Mouse (Mus musculus) right cerebral cortex, adult 18-20 months (tissue): ENCODE data around the gene Olfr45.
"Not testable (repeated sequence)": the region's sequence is repeated elsewhere in the genome, so short reads cannot be mapped to it uniquely, and the experiment has no call there.

Experiments used
- DNase-seq: peaks from one replicate; pipeline ENCODE4 v3.0.0; 2022; ENCODE audit warnings: mixed read lengths

Gene Olfr45

DNA sequence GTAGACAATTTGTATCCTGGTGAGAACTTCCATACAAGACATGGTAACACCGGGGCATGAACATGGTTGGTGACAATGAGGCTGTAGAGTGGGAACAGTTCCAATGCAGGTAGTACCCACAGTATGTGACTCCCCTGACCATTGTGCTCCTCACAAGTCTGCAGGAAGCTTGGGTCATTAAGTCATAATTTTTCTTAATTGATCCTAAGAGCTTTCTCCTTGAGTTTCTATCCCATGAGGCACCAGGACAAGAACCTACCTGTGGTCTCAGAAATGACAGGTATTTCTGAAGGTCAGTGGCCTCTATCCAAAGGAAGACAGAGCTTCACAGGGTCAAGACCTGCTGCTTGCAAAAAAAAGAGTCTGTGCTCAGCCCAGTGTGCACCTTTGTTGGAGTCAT, at the start of gene Olfr45:
TSS of gene Olfr45 (plus strand) at position 301 of the 400 bp plus-strand sequence.
- DNase-seq: no peak

DNA sequence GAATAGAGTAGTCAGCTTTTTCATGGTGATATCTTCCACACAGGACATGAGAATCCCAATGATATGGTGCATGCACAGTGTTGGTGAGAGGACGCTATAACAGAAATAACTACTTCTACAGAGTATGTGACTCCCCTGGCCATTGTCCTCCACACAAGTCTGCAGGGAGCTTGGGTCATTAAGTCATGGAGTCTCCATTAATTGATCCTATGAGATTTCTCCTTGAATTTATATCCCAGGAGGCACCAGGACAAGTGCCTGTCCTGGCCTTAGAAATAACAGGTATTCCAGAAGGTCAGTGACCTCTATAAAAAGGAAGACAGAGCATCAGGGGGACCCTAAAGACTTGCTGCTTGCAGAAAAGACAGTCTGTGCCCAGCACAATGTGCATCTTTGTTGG, 35.6 kb upstream of the Olfr45 start, which contains the start of gene Olfr53:
TSS of gene Olfr53 (plus strand) at position 301 of the 400 bp plus-strand sequence.
- no peak for DNase-seq

DNA sequence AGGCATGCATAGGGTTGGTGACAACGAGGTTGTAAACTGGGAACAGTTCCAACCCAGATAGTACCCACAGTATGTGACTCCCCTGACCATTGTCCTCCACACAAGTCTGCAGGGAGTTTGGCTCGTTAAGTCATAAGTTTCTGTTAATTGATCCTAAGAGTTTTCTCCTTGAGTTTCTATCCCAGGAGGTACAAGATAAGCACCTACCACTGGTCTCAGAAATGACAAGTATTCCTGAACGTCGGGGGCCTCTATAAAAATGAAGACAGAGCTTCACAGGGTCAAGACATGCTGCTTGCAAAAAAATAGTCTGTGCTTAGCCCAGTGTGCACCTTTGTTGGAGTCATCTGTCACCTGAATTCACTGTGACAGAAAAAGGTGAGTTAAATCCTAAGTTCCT, 22.1 kb upstream of the Olfr45 start, which contains the start of gene Olfr539:
TSS of gene Olfr539 (plus strand) at position 301 of the 400 bp plus-strand sequence.
- no peak for DNase-seq

DNA sequence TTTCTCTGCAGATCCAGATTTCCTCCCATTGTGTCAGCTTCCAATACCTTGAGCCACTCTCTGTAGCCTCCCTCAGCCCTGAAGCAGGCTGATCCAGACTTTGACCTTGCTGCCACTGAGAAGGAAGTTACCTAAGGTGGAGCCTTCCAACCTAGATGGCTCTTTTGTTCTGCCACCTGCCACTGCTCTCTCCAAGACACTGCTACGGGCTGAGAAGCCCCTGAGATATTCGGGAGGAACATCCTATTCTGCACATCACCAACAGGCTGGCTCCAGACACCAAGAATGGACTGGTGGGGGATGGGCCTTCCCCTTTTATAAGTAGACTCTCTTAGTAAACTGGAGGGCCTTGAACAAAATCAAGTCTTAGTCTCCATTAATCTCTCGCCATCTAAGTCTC, 11.1 kb upstream of the Olfr45 start:
- not testable (repeated sequence) for DNase-seq

DNA sequence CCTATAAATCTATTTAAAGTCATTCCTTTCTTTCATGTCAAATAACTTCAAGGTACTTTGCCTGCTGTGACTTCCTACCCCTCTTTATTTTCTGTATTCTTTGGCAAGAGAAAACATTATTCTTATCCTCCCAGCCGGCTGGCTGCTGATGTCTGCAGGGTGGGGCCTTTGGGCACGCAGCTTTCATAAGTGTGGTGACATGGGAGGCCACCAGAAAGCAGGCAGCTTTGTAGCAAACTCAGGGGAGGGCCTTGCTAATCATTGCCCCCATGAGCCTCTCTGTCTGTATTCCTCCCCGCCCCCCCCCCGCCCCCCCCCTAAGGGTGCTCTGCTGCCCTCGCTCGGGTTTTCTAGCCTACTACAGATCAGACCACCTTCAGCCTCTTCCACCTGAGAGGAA, 5.9 kb upstream of the Olfr45 start:
- DNase-seq: no peak

DNA sequence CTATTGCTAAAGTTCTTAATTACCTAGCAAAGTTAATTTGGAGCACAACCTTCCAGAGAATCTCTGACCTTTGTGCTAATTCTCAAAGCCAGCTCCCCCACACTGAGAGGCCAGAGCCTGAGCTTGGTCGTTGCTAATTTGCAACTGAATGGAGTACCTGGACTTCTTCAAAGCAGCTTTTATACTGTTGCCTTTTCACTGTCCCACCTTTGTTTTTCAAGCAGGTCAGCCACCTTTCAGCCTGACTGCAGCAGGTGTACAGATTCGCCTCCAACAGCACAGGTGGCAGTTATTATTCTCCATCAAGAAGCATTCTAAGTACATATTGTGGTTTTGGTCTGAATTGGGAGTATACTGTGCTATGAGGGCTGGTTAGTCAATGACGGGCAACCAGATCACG, 2.2 kb upstream of the Olfr45 start:
- DNase-seq: not testable (repeated sequence)

DNA sequence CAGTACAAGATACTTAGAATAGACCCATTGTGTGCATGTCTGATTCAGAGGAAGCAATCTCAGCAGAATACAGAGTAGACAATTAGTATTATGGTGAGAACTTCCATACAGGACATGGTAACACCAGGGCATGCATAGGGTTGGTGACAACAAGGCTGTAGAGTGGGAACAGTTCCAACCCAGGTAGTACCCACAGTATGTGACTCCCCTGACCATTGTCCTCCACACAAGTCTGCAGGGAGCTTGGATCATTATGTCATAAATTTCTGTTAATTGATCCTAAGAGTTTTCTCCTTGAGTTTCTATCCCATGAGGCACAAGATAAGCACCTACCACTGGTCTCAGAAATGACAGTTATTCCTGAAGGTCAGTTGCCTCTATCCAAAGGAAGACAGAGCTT, 15.2 kb downstream of the Olfr45 start, which contains the start of gene Olfr541:
TSS of gene Olfr541 (plus strand) at position 301 of the 400 bp plus-strand sequence.
- DNase-seq: no peak

DNA sequence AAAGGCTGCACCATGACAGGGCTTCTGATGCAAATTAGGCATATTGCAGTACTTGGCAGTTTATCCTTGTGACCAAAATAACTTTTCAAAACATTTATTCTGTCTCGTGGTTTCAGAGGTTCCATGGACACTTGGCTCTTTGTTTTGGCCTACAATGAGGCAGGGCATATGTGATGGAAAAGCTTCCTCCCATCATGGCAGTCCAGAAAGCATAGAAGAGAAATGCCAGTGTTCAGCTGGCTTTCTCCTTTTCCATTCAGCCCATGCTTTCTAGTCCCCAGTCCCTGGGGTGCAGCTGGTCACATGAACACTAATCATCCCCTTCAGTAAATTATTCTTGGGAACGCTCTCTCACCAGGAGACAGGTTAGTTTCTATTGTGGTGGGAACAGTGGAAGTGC, 24.6 kb downstream of the Olfr45 start:
- no peak for DNase-seq

DNA sequence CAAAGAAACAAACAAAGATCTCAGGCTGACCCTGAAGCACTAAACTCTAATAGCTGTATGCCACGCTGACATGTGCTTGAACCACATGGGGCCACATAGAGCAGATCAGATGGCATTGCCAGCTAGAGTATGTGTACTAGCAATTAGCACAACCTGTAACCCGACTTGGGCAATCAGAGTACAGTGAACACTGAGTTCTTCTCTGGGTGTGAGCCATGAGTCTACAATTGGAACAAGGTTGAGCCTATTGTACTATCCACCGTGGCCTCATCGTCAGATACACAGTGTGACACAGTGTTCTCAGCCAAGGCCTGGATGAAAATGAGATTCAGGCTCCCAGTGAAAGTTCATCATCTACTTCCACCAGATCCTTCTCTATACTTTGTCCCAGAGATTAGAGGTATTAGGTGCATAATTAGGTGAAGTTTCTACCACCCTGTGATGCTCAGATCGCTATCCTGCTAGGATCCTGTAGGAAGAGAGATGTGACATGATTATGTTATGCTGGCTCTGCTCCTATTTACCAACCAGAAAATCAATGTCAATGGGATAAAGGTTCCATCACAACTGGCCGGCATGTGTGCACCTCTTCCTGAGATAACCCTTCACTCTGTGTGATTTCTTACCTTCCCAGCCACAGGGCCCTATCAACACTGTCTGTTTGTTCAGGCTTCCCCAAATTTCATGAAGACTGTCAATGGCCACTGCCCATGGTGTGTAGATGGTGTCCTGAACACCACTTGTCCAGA, 26.0 kb downstream of the Olfr45 start:
- no peak for DNase-seq

DNA sequence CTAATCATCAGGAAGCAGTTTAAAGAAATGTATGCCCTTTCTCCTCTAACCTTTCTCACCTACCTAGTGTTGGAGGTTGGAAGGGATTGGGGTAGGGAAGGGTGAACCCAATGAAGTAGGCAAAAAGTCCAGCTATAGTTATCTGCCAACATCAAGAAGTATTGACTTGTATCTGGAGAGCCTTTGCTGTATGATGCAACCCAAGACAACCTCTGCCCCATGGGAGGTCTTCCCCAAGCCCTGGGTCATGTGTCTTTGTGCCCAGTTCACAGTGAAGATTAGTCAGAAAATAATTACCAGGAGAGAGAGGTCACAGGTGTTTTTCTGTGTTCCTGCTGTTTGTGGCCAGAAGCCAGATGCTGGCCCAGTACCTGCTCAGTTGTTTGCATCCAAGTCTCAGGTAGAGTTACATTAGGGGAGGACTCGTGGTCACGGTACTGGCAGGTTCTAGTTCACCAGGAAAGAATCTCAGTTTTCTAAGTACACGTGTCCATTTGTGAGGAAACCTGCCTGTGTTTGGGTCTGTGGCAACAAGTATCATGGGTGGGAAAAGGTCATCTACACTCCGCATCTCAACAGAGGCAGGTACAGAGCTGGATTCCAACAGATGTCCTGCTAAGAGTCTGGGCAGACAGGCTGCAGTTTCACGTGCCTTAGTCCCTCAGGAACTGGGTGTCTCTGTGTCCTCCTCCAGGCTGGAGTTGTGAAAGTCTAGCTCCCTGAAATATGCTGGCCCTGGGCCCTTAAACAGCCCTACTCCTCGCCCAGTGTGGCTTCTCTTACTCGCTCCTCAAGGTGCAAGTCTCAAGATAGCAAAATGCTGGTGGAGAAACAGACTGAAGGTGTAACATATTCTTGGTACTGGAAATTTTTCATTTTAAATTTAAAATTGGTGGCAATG, 35.7 kb downstream of the Olfr45 start:
- DNase-seq: peak; percentile 43

DNA sequence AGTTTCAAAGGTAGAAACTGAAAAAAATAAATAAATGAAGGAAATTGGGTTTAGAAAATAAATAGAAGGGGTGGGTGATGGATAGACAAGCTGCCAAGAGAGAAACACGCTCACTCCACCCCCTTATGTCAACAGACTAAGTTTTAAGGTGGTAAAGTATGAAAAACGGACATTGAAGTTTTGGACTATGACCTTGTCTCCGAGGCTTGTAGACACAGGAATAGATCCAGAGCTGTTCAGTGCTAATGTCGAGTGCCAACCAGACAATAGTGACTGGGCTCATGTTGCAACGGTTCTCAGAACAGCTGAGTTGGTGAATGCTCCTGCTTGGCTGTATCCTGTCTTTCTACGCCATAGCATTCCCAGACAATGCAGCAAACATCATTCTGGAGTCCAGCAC, 39.3 kb downstream of the Olfr45 start:
- DNase-seq: no peak

DNA sequence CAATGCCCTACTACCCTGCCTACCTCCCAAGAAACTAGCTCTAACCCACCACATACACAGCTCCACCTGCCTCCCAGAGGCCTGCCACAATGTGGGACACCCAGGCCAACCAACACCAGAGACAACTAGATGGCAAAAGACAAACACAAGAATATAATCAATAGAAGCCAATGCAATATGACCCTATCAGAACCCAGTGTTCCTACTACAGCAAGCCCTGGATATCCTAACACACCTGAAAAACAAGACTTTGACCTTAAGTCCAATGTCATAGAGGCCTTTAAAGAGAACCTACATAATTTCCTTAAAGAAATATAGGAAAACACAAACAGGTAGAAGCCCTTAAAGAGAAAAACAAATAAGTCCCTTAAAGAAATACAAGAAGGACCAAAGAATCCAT, 43.8 kb downstream of the Olfr45 start:
- no peak for DNase-seq

DNA sequence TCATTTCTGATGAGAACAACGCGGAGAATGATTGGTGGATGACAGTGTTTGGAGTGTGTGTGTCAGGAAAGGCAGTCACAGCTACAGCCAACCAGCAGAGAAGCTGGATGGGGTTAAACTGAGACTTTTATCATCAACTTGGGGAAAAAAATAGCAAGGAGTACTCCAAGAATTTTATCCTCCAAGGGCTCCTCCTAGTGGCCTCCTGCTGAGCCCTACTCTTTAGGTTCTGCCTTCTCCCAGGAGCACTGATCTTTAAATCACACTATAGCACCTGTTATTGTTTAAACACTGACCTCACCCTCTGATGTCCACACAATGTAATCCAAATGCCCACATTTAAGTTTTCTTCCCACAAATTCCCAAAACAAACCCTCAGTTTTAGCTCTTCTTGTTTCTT, 51.4 kb downstream of the Olfr45 start:
- peak; percentile 19 for DNase-seq
